Mouse (Mus musculus): Measurements from ENCODE around the gene Rnase10. TPM values are rescaled to one million over a fixed set of nuclear protein-coding genes. Genes with fewer than 3 reads are reported as not detected.
"Not testable (repeated sequence)": the region's sequence is repeated elsewhere in the genome, so short reads cannot be mapped to it uniquely, and the experiment has no call there.

The Rnase10 gene
- polyA plus RNA-seq, 1 experiment from 2014 or later: 0.08 TPM

DNA sequence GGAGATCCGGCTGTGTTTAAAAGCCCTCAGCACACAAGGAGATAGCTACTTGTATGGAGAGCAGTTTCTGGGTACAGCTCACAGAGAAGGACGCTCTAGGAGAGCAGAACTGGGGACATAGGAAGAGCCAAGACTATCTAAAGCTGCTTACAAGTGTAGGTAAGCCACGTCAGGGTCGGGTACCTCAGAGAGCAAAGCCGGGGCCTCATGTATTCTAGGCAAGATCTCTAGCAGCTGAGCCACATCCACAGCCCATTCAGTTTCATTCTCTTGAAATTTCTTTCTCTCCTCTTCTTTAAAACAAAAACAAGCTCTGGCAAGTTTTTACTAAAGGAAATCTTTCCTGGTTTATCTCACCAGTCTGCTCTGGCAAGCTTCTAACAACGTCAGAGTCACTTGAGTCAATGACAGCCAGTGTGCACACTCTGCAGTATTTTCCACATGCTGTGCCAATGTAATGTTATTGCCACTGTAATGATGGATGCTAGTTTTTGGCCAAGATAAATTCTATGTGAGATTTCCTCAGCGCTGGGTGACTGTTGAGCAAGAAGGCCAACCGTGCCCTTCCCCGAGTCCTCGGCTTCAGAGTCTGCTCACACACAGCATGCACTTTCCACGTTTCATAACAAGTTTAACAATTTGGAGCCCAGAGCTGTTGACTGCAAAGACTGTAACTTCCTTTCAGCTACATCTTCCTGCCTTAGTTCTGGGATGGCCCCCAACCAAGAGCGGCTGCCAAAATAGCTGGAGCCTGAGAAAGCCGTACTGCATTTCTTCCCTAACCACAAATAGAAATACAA, 563 bp downstream of the Rnase10 start:
- H3K27ac ChIP-seq: peak overlapping the region; percentile 19
- no peaks in the 10 kb centered on the region for H3K9me3 ChIP-seq (replicated peaks; ENCODE audit: low read length)
- no peak overlapping the region for H3K4me3 ChIP-seq (replicated peaks; ENCODE audit: low read depth, low read length)
- H3K27me3 ChIP-seq (ENCODE audit: insufficient read depth, low read length): no peaks in the 10 kb centered on the region
- no peak for TF ChIP-seq CTCF (IDR thresholded peaks at IDR 0.05; ENCODE audit: low read depth)
- DNase-seq (ENCODE audit: low spot score): peak; percentile 61
- no peak overlapping the region for H3K4me2 ChIP-seq (ENCODE audit: low read length)
- no peak for ATAC-seq (replicated peaks; ENCODE audit: low FRiP score, low read depth)
- H3K4me1 ChIP-seq (replicated peaks; ENCODE audit: insufficient read depth, low read length): no peaks in the 10 kb centered on the region
- 64% methylated on average over 13 of the region's 13 CpGs for WGBS
- no peak overlapping the region for H3K9ac ChIP-seq (ENCODE audit: low read depth, low read length)
- H3K36me3 ChIP-seq (ENCODE audit: insufficient read depth, low read length): no peaks in the 10 kb centered on the region

DNA sequence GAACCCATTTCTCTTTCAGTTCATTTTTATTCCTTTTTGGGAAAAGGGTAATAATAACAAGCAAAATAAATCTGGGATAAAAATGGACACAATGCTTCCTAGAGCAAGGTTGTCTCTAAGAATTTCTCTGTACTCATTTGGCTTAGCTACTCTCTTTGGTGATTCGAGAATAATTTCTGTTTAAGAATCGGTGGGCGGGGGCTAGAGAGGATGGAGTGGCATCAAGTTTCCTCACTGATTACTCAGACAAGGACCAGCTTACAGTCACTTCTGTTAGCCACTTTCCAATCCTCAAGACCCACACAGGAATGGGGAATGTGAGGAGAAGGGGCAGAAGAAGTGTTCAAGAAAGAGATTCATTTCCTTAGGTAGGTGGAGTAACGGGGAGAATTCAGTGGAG, 1.2 kb downstream of the Rnase10 start:
- no peak for DNase-seq (ENCODE audit: low spot score)
- Histone ChIP-seq H3K4me1 (replicated peaks; ENCODE audit: insufficient read depth, low read length) (no peaks in the 10 kb centered on the region), H3K4me2 (ENCODE audit: low read length) (no peak overlapping the region), H3K4me3 (replicated peaks; ENCODE audit: low read depth, low read length) (no peak overlapping the region), H3K27ac (peak overlapping the region; percentile 19; the same call in 1 of the 2 replicates), H3K27me3 (ENCODE audit: insufficient read depth, low read length) (no peaks in the 10 kb centered on the region), H3K36me3 (ENCODE audit: insufficient read depth, low read length) (no peaks in the 10 kb centered on the region), H3K9me3 (replicated peaks; ENCODE audit: low read length) (no peaks in the 10 kb centered on the region), H3K9ac (ENCODE audit: low read depth, low read length) (no peak overlapping the region)
- WGBS: 73% methylated on average over 4 of the region's 4 CpGs
- no peak for ATAC-seq (replicated peaks; ENCODE audit: low FRiP score, low read depth)
- no peak for TF ChIP-seq CTCF (IDR thresholded peaks at IDR 0.05; ENCODE audit: low read depth)

DNA sequence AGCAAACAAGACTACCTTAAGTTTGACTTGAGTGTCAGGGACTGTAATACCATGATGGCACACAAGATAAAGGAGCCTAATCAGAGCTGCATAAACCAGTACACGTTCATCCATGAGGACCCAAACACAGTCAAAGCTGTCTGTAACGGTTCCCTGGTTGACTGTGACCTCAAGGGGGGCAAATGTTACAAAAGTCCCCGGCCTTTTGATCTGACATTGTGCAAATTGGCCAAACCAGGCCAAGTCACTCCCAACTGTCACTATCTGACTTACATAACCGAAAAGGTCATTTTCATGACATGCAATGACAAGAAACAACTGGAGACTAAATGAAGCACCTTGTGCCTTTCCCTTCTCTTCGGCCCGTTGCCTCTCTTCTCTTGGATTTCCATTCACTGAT, 2.0 kb downstream of the Rnase10 start:
- 84% methylated on average over 6 of the region's 6 CpGs for WGBS
- Histone ChIP-seq H3K36me3 (ENCODE audit: insufficient read depth, low read length) (no peaks in the 10 kb centered on the region), H3K4me2 (ENCODE audit: low read length) (no peak overlapping the region), H3K4me1 (replicated peaks; ENCODE audit: insufficient read depth, low read length) (no peaks in the 10 kb centered on the region), H3K4me3 (replicated peaks; ENCODE audit: low read depth, low read length) (no peak overlapping the region), H3K9me3 (replicated peaks; ENCODE audit: low read length) (no peaks in the 10 kb centered on the region), H3K27me3 (ENCODE audit: insufficient read depth, low read length) (no peaks in the 10 kb centered on the region), H3K9ac (ENCODE audit: low read depth, low read length) (no peak overlapping the region), H3K27ac (no peak overlapping the region)
- no peak for DNase-seq (ENCODE audit: low spot score)
- no peak for ATAC-seq (replicated peaks; ENCODE audit: low FRiP score, low read depth)
- TF ChIP-seq CTCF (IDR thresholded peaks at IDR 0.05; ENCODE audit: low read depth): no peak

DNA sequence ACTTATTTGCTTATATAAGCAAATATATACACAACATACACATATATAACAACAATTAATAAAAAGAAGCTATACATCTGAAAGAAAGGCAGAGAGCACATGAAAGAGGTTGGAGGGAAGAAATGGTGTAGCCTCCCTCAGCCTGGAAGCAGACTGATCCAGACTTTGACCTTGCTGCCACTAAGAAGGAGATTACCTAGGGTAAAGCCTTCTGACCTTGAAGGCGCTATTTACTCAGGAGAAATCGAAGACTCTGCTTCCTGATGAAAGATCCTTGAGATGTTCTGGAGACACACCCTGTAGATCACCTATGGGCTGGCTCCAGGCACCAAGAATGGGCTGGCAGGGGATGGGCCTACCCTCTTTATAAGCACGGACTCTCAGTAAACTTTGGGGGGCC, 7.2 kb downstream of the Rnase10 start:
- not testable (repeated sequence) for DNase-seq (ENCODE audit: low spot score); H3K4me3 ChIP-seq (replicated peaks; ENCODE audit: low read depth, low read length); H3K4me1 ChIP-seq (replicated peaks; ENCODE audit: insufficient read depth, low read length); H3K36me3 ChIP-seq (ENCODE audit: insufficient read depth, low read length); ATAC-seq (replicated peaks; ENCODE audit: low FRiP score, low read depth); H3K9ac ChIP-seq (ENCODE audit: low read depth, low read length); H3K9me3 ChIP-seq (replicated peaks; ENCODE audit: low read length); H3K27me3 ChIP-seq (ENCODE audit: insufficient read depth, low read length); H3K27ac ChIP-seq; H3K4me2 ChIP-seq (ENCODE audit: low read length)
- 89% methylated on average over 3 of the region's 3 CpGs for WGBS

DNA sequence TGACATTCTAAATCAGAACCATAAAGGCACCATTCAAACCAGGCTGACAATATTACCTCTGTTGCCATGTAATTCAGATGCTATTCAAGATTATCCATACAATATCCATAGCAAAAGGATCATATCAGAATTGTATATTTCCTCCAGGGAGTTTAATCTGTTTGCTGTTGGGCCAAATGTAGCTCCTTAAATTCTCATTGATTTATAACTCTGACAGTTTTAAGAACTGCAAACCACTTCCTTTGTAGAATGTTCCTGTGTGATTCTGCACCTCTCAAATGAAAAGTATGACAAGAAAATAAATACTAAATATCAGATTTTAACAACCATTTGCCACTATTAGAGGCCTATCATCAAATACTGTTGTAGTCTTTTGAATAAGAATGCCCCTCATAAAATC, 8.2 kb downstream of the Rnase10 start:
- Histone ChIP-seq H3K4me2 (ENCODE audit: low read length) (no peak overlapping the region), H3K36me3 (ENCODE audit: insufficient read depth, low read length) (no peaks in the 10 kb centered on the region), H3K4me1 (replicated peaks; ENCODE audit: insufficient read depth, low read length) (no peaks in the 10 kb centered on the region), H3K4me3 (replicated peaks; ENCODE audit: low read depth, low read length) (no peak overlapping the region), H3K9me3 (replicated peaks; ENCODE audit: low read length) (no peaks in the 10 kb centered on the region), H3K27ac (no peak overlapping the region), H3K27me3 (ENCODE audit: insufficient read depth, low read length) (no peaks in the 10 kb centered on the region), H3K9ac (ENCODE audit: low read depth, low read length) (no peak overlapping the region)
- ATAC-seq (replicated peaks; ENCODE audit: low FRiP score, low read depth) (no peak), DNase-seq (ENCODE audit: low spot score) (no peak)
- TF ChIP-seq CTCF (IDR thresholded peaks at IDR 0.05; ENCODE audit: low read depth): no peak

DNA sequence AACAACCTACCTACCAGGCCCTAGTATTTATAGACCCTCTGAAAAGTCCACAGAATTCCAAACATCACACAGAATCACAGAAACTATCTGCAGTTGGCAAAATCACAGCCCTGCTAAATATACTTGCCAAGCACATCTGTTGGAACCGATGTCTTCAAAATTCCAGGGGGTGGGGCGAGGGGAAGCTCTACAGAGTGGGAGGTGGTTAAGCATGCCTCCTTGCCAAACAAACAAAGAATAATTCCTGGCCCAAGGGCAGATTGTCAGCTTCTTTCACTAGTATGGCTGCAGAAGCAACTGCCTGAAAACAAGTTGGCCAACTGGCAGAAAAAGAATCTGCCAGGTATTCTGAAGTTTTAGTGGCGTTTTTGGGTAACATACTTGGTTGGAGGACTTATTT, 9.7 kb downstream of the Rnase10 start:
- no peaks in the 10 kb centered on the region for H3K4me1 ChIP-seq (replicated peaks; ENCODE audit: insufficient read depth, low read length)
- no peaks in the 10 kb centered on the region for H3K9me3 ChIP-seq (replicated peaks; ENCODE audit: low read length)
- no peak overlapping the region for H3K4me3 ChIP-seq (replicated peaks; ENCODE audit: low read depth, low read length)
- TF ChIP-seq CTCF (IDR thresholded peaks at IDR 0.05; ENCODE audit: low read depth): no peak
- DNase-seq (ENCODE audit: low spot score): no peak
- 71% methylated on average over 3 of the region's 3 CpGs for WGBS
- no peaks in the 10 kb centered on the region for H3K36me3 ChIP-seq (ENCODE audit: insufficient read depth, low read length)
- H3K9ac ChIP-seq (ENCODE audit: low read depth, low read length): no peak overlapping the region
- H3K27ac ChIP-seq: no peak overlapping the region
- ATAC-seq (replicated peaks; ENCODE audit: low FRiP score, low read depth): no peak
- no peak overlapping the region for H3K4me2 ChIP-seq (ENCODE audit: low read length)
- no peaks in the 10 kb centered on the region for H3K27me3 ChIP-seq (ENCODE audit: insufficient read depth, low read length)

DNA sequence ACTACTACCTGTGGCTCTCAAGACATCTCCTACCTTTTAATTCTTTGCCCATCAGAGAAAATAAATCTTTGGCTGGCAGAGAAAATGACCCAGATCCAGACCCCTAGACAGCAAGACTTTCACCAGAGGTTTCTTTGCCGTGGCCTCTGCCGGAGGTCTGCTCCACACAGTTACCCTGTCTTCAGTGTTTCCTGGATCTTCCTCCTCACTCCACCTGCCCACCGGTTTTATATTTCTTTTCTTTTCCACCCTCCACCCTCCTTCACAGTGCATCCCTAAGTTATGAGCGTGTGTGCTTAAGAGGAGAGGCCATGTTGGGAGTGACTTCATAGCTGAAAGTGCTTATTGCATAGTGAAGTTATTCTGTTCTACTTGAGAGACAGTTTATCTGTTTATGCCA, 15.9 kb downstream of the Rnase10 start:
- Histone ChIP-seq H3K4me3 (replicated peaks; ENCODE audit: low read depth, low read length) (no peak overlapping the region), H3K4me1 (replicated peaks; ENCODE audit: insufficient read depth, low read length) (no peaks in the 10 kb centered on the region), H3K27ac (no peak overlapping the region), H3K9me3 (replicated peaks; ENCODE audit: low read length) (no peaks in the 10 kb centered on the region), H3K9ac (ENCODE audit: low read depth, low read length) (no peak overlapping the region), H3K36me3 (ENCODE audit: insufficient read depth, low read length) (no peaks in the 10 kb centered on the region), H3K4me2 (ENCODE audit: low read length) (no peak overlapping the region), H3K27me3 (ENCODE audit: insufficient read depth, low read length) (no peaks in the 10 kb centered on the region)
- WGBS: 51% methylated on average over 4 of the region's 4 CpGs
- DNase-seq (ENCODE audit: low spot score): peak; percentile 18
- no peak for TF ChIP-seq CTCF (IDR thresholded peaks at IDR 0.05; ENCODE audit: low read depth)
- no peak for ATAC-seq (replicated peaks; ENCODE audit: low FRiP score, low read depth)
